Mouse (Mus musculus) midbrain, embryonic 13.5 days (tissue): Measurements from ENCODE around the gene Ppil3. TPM values are rescaled to one million over a fixed set of nuclear protein-coding genes. Genes with fewer than 3 reads are reported as not detected.
A peak's percentile ranks its signal among the peaks of the same experiment; 100 is the strongest.

ENCODE experiments used
- ATAC-seq: fragments of 200-750 bp; cut with Nextera tagmentation; 2 replicates; pipeline ENCODE4 v1.8.0; 2017; ENCODE audit warnings: mild to moderate bottlenecking, moderate TSS enrichment, moderate library complexity
- H3K27ac ChIP-seq: fragments of 300-500 bp; sonication (generic); 2 replicates; pipeline ENCODE4 v1.5.1; 2015; ENCODE audit warnings: inconsistent platforms, mild to moderate bottlenecking, moderate library complexity
- H3K27me3 ChIP-seq: fragments of 300-500 bp; sonication (generic); 2 replicates; pipeline ENCODE4 v1.6.1; 2015; ENCODE audit warnings: mild to moderate bottlenecking, inconsistent platforms
- H3K36me3 ChIP-seq: fragments of 300-500 bp; sonication (generic); 2 replicates; pipeline ENCODE4 v1.6.1; 2015; ENCODE audit warnings: mild to moderate bottlenecking, inconsistent platforms
- H3K4me1 ChIP-seq: fragments of 300-500 bp; sonication (generic); replicated peaks from 2 replicates; pipeline ENCODE4 v1.6.1; 2015; ENCODE audit warnings: inconsistent platforms
- H3K4me2 ChIP-seq: fragments of 300-500 bp; sonication (generic); replicated peaks from 2 replicates; pipeline ENCODE4 v1.6.1; 2015; ENCODE audit warnings: moderate library complexity, mild to moderate bottlenecking, inconsistent platforms
- H3K4me3 ChIP-seq: fragments of 300-500 bp; sonication (generic); replicated peaks from 2 replicates; pipeline ENCODE4 v1.5.1; 2015; ENCODE audit warnings: mild to moderate bottlenecking, inconsistent platforms
- H3K9ac ChIP-seq: fragments of 300-500 bp; sonication (generic); replicated peaks from 2 replicates; pipeline ENCODE4 v1.6.1; 2015; ENCODE audit warnings: mild to moderate bottlenecking, inconsistent platforms
- H3K9me3 ChIP-seq: fragments of 300-500 bp; sonication (generic); 2 replicates; pipeline ENCODE4 v1.6.1; 2016; ENCODE audit warnings: mild to moderate bottlenecking, inconsistent platforms
- WGBS: fragments of 180-500 bp; shearing (Covaris S2); methylation state at CpG from one replicate; pipeline ENCODE4 v1.1.7; 2015; 5-methylcytosine and 5-hydroxymethylcytosine counted together
- polyA plus RNA-seq: library from polyadenylated mRNA; unstranded; fragments of >200 nt; fragmentation: Nextera tagmentation; extraction: Ambion mirVana; gene quantifications from 2 replicates; pipeline ENCODE4 v1.2.1, GENCODE M21; 2015

Gene Ppil3
- polyA plus RNA-seq, 1 experiment from 2014 or later: 53.7 TPM

DNA sequence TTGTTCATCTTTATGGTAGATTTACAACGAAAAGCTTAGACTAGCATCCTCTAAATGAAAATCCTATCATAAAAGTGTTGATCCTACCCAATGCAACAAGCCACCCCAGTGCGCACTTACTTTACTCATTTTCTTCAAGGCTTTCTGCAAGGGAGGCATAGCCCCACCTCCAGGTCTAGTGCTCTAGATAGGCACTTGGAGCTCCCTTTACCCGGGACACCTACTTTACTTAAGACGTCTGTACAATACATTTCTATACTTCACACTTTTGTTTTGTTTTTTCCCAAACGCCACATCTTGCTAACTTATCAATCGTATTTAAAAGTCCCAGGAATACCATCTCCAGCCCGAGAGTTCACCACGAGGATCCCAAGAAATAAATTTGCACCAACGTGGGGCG, 595 bp downstream of the Ppil3 start:
- Histone ChIP-seq H3K4me1 (peaks cover 36% of the 10 kb centered on the region), H3K4me3 (peak overlapping the region; percentile 72), H3K9me3 (no peaks in the 10 kb centered on the region), H3K36me3 (peaks cover 44% of the 10 kb centered on the region), H3K27me3 (no peaks in the 10 kb centered on the region), H3K4me2 (peak overlapping the region; percentile 78), H3K27ac (peak overlapping the region; percentile 92), H3K9ac (peak overlapping the region; percentile 79)
- 14% methylated on average over 10 of the region's 10 CpGs for WGBS
- peak; percentile 5; the same call in 1 of the 2 replicates for ATAC-seq

- no peak for ATAC-seq
- Histone ChIP-seq H3K27ac (no peak overlapping the region), H3K36me3 (peaks cover 16% of the 10 kb centered on the region), H3K4me2 (no peak overlapping the region), H3K4me3 (no peak overlapping the region), H3K4me1 (peaks cover 28% of the 10 kb centered on the region), H3K9ac (no peak overlapping the region), H3K27me3 (no peaks in the 10 kb centered on the region), H3K9me3 (no peaks in the 10 kb centered on the region)
- WGBS: 80% methylated on average over 3 of the region's 3 CpGs
Measured at GRCm38 (mm10) chr1:58424551-58424950, 20.7 kb downstream of the Ppil3 start.

DNA sequence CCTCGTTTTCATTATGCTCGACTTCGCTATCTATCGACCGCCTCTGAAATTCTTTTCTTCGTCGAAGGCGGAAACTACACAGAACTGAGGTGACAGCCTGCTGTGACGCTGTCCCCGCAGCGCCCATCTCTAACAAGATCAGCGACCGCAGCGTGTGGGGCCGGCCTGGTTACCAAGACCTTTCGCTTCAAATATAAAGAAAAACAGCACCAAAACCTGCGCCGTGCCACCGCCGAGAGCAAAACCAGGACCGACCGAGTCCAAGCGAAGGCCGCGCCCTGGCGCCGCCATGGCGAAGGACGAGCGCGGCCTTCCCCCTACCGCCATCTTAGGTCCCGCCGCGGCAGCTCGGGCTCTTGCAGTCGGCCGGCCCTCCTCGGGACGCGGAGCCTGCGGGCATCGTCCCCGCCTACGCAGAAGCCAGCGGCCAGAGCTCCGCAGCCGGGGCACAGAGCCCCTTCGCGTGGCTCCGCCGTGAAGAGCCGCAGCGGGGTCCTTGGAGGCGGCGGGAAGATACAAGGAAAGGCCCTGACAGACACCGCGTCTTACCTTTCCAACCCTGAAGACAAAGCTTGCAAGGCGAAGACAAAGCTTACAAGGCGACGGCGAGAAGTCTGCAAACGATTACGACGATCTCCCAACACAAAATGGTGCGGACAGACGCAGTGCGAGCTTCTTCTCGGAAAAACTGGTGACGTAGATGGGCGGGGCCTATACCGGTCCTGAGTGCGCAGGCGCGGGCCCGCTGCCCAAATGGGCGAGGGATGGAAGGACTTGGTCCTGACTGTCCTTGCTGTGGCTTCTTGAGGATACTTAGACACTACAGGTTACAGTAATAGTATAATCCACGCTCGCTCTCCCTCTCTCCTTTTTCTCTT, 21.7 kb downstream of the Ppil3 start, which contains the start of gene Clk1:
Clk1 (minus strand) TSS at position 696 of the 878 bp plus-strand sequence.
- peak within 1 kb of the TSS; percentile 97 for H3K27ac ChIP-seq
- H3K9me3 ChIP-seq: no peaks in the 10 kb centered on the region
- H3K9ac ChIP-seq: peak within 1 kb of the TSS; percentile 93
- peak within 1 kb of the TSS; percentile 78 for H3K4me2 ChIP-seq
- peaks cover 25% of the 10 kb centered on the region for H3K36me3 ChIP-seq
- H3K27me3 ChIP-seq: no peaks in the 10 kb centered on the region
- peak within 1 kb of the TSS; percentile 79 for H3K4me3 ChIP-seq
- WGBS: under 1% methylated on average over 79 of the region's 79 CpGs
- peak; percentile 95 for ATAC-seq
- H3K4me1 ChIP-seq: peaks cover 31% of the 10 kb centered on the region

- Histone ChIP-seq H3K27me3 (no peaks in the 10 kb centered on the region), H3K9me3 (no peaks in the 10 kb centered on the region), H3K4me2 (peak overlapping the region; percentile 78), H3K4me3 (peak overlapping the region; percentile 79), H3K9ac (peak overlapping the region; percentile 93), H3K4me1 (peaks cover 31% of the 10 kb centered on the region), H3K27ac (peak overlapping the region; percentile 97), H3K36me3 (peaks cover 32% of the 10 kb centered on the region)
- WGBS: 10% methylated on average over 13 of the region's 13 CpGs
- peak; percentile 65 for ATAC-seq
Measured at GRCm38 (mm10) chr1:58422879-58423278, 22.4 kb downstream of the Ppil3 start.

GRCm38 (mm10) chr1:58420961-58421360, 24.3 kb downstream of the Ppil3 start:
- WGBS: 82% methylated on average over 7 of the region's 7 CpGs
- peaks cover 49% of the 10 kb centered on the region for H3K36me3 ChIP-seq

DNA sequence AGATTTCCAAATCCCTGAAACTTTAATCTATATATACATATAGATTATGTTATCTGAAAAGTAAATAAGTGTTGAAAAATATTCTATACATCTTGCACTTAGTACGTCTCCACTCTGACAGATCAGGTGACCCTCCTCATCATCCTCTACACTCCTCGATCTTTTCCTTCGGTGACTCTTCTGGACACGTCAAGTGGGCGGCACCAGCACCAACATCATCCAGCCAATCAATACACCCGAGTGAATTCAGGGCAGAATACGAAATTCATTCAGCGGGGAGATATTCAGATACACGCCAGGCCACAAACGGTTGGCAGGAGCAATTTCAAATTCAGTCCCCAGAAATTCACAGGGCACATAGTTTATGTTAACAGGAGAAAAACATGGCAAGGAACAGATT, 25.3 kb downstream of the Ppil3 start:
- H3K9ac ChIP-seq: no peak overlapping the region
- H3K9me3 ChIP-seq: no peaks in the 10 kb centered on the region
- H3K4me2 ChIP-seq: no peak overlapping the region
- no peak for ATAC-seq
- no peak overlapping the region for H3K27ac ChIP-seq
- peaks cover 56% of the 10 kb centered on the region for H3K36me3 ChIP-seq
- H3K27me3 ChIP-seq: no peaks in the 10 kb centered on the region
- H3K4me3 ChIP-seq: no peak overlapping the region
- peaks cover 31% of the 10 kb centered on the region for H3K4me1 ChIP-seq
- WGBS: 87% methylated on average over 10 of the region's 10 CpGs

More at GRCm38 (mm10) chr1:58420961-58421360, 24.3 kb downstream of the Ppil3 start:
- Histone ChIP-seq H3K4me3 (0 out of 2 replicates have a peak overlapping the region, but pooled peaks have one; percentile 0), H3K27ac (no peak overlapping the region), H3K4me1 (peaks cover 31% of the 10 kb centered on the region), H3K27me3 (no peaks in the 10 kb centered on the region), H3K9me3 (no peaks in the 10 kb centered on the region), H3K9ac (no peak overlapping the region), H3K4me2 (peak overlapping the region; percentile 14)
- ATAC-seq: no peak

- 96% methylated on average over 2 of the region's 2 CpGs for WGBS
- no peak for ATAC-seq
- Histone ChIP-seq H3K4me2 (no peak overlapping the region), H3K27ac (no peak overlapping the region), H3K27me3 (no peaks in the 10 kb centered on the region), H3K9me3 (no peaks in the 10 kb centered on the region), H3K36me3 (peaks cover 84% of the 10 kb centered on the region), H3K4me3 (no peak overlapping the region), H3K4me1 (peaks cover 8% of the 10 kb centered on the region), H3K9ac (no peak overlapping the region)
Measured at GRCm38 (mm10) chr1:58416048-58416447, 29.2 kb downstream of the Ppil3 start.

DNA sequence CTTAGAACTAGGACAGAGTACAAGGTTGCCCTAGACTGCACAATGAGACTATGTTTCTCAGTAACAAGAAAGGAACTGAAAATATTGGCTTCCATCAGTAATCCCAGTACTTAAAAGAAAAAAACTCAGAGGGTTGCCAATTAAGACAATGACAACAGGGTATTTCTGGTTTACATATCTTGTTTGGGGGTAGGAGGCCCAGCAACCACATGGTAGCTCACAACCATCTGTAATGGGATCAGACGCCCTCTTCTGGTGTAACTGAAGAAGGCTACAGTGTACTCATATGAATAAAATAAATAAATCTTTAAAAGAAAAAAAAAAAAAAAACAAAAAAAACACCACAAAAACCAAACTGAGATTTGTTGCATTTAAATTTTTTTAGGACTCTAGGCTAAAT, 29.8 kb downstream of the Ppil3 start:
- Histone ChIP-seq H3K4me1 (peaks cover 5% of the 10 kb centered on the region; the same call in 1 of the 2 replicates), H3K4me2 (no peak overlapping the region), H3K36me3 (peaks cover 88% of the 10 kb centered on the region), H3K9ac (no peak overlapping the region), H3K4me3 (no peak overlapping the region), H3K27me3 (no peaks in the 10 kb centered on the region), H3K9me3 (no peaks in the 10 kb centered on the region), H3K27ac (no peak overlapping the region)
- 39% methylated on average over 1 of the region's 1 CpGs for WGBS
- ATAC-seq: no peak

- WGBS: 93% methylated on average over 7 of the region's 7 CpGs
- Histone ChIP-seq H3K4me1 (no peaks in the 10 kb centered on the region), H3K9me3 (no peaks in the 10 kb centered on the region), H3K4me2 (no peak overlapping the region), H3K27me3 (no peaks in the 10 kb centered on the region), H3K9ac (no peak overlapping the region), H3K4me3 (no peak overlapping the region), H3K36me3 (peaks cover 75% of the 10 kb centered on the region), H3K27ac (no peak overlapping the region)
- ATAC-seq: no peak
Measured at GRCm38 (mm10) chr1:58410776-58411175, 34.5 kb downstream of the Ppil3 start.

DNA sequence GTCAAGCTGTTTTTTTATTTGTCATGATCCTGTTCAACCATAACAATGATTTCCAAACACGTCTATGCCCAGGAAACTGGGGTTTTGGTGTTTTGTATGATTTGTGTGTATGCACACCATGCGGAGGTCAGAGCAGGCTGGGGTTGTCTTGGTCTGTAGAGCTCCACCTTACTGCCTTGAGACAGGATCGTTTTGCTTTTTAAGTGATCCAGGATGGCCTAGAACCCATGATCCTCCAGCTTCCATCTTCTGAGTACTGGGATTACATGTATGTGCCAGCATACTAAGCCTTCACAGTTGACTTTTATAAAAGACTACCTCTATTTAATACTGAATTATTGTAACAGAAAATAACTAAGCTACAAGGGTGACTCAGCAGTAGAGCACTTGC, 35.1 kb downstream of the Ppil3 start:
- Histone ChIP-seq H3K4me1 (no peaks in the 10 kb centered on the region), H3K9me3 (no peaks in the 10 kb centered on the region), H3K4me3 (no peak overlapping the region), H3K4me2 (no peak overlapping the region), H3K27ac (no peak overlapping the region), H3K9ac (no peak overlapping the region), H3K36me3 (peaks cover 75% of the 10 kb centered on the region), H3K27me3 (no peaks in the 10 kb centered on the region)
- WGBS: 88% methylated on average over 3 of the region's 3 CpGs
- no peak for ATAC-seq

DNA sequence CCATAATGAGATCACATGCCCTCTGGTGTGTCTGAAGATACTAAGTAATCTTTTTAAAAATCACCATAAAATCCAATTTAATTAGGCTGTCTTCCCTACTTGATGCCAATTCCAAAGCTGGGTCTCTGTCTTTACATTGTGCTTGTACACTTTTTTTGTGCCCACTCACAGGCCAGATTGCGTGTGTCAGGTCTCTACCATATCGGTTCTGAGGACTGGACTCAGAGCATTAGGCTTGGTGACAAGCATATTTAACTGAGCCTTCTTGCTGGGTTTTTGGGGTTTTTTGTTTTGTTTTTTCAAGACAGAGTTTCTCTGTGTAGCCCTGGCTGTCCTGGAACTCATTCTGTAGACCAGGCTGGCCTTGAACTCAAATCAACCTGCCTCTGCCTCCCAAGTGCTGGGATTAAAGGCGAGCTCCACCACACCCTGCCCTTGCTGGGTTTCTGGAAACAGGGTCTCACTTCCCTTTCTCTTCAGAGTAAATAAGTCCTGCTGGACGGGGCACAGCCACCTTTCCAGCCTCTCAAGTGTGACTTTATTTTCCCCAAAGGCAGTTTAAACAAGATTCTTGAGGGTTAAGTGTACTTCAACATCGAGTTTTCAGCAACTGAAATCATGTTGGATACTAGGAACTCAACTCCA, 35.6 kb downstream of the Ppil3 start:
- Histone ChIP-seq H3K4me2 (no peak overlapping the region), H3K27me3 (no peaks in the 10 kb centered on the region), H3K4me1 (no peaks in the 10 kb centered on the region), H3K4me3 (no peak overlapping the region), H3K36me3 (peaks cover 71% of the 10 kb centered on the region), H3K9me3 (no peaks in the 10 kb centered on the region), H3K27ac (no peak overlapping the region), H3K9ac (no peak overlapping the region)
- WGBS: 86% methylated on average over 5 of the region's 5 CpGs
- ATAC-seq: no peak

- peaks cover 69% of the 10 kb centered on the region for H3K36me3 ChIP-seq
- no peak overlapping the region for H3K4me2 ChIP-seq
- H3K9ac ChIP-seq: no peak overlapping the region
- no peak overlapping the region for H3K27ac ChIP-seq
- no peaks in the 10 kb centered on the region for H3K4me1 ChIP-seq
- H3K4me3 ChIP-seq: no peak overlapping the region
- H3K27me3 ChIP-seq: no peaks in the 10 kb centered on the region
- ATAC-seq: no peak
- 76% methylated on average over 6 of the region's 6 CpGs for WGBS
- no peaks in the 10 kb centered on the region for H3K9me3 ChIP-seq
Measured at GRCm38 (mm10) chr1:58408141-58408540, 37.1 kb downstream of the Ppil3 start.
